Mouse (Mus musculus): ENCODE data around the gene Hsd17b13.
"Not testable (repeated sequence)": the region's sequence is repeated elsewhere in the genome, so short reads cannot be mapped to it uniquely, and the experiment has no call there.

Gene Hsd17b13

GRCm38 (mm10) chr5:103980705-103981560, 3.7 kb upstream of the Hsd17b13 start:
- no peak for DNase-seq (ENCODE audit: extremely low spot score, low read depth, low spot score)

- no peak for DNase-seq (ENCODE audit: extremely low spot score, low read depth, low spot score)
These were observed 829 bp upstream of the Hsd17b13 start for GRCm38 (mm10) chr5:103977907-103978570.

- DNase-seq (ENCODE audit: extremely low spot score, low read depth, low spot score) = no peak
These were observed 1.5 kb downstream of the Hsd17b13 start for GRCm38 (mm10) chr5:103975736-103976135.

- DNase-seq (ENCODE audit: extremely low spot score, low read depth, low spot score) = no peak
These were observed 4.4 kb downstream of the Hsd17b13 start for GRCm38 (mm10) chr5:103972801-103973200.

GRCm38 (mm10) chr5:103972379-103972778, 4.8 kb downstream of the Hsd17b13 start:
- DNase-seq (ENCODE audit: extremely low spot score, low read depth, low spot score) = no peak

- DNase-seq (ENCODE audit: extremely low spot score, low read depth, low spot score) = no peak
These were observed 6.2 kb downstream of the Hsd17b13 start for GRCm38 (mm10) chr5:103971051-103971450.

GRCm38 (mm10) chr5:103962935-103963429, 14.2 kb downstream of the Hsd17b13 start:
- DNase-seq (ENCODE audit: extremely low spot score, low read depth, low spot score) = no peak

GRCm38 (mm10) chr5:103954638-103955037, 22.6 kb downstream of the Hsd17b13 start:
- no peak for DNase-seq (ENCODE audit: extremely low spot score, low read depth, low spot score)

- no peak for DNase-seq (ENCODE audit: extremely low spot score, low read depth, low spot score)
These were observed 23.8 kb downstream of the Hsd17b13 start for GRCm38 (mm10) chr5:103953135-103954083.

GRCm38 (mm10) chr5:103950138-103950537, 27.1 kb downstream of the Hsd17b13 start:
- not testable (repeated sequence) for DNase-seq (ENCODE audit: extremely low spot score, low read depth, low spot score)

- DNase-seq (ENCODE audit: extremely low spot score, low read depth, low spot score) = no peak
These were observed 34.0 kb downstream of the Hsd17b13 start for GRCm38 (mm10) chr5:103943183-103943582.

GRCm38 (mm10) chr5:103939856-103940255, 37.4 kb downstream of the Hsd17b13 start:
- DNase-seq (ENCODE audit: extremely low spot score, low read depth, low spot score) = no peak

GRCm38 (mm10) chr5:103939350-103939652, 37.9 kb downstream of the Hsd17b13 start:
- no peak for DNase-seq (ENCODE audit: extremely low spot score, low read depth, low spot score)

- no peak for DNase-seq (ENCODE audit: extremely low spot score, low read depth, low spot score)
These were observed 38.5 kb downstream of the Hsd17b13 start for GRCm38 (mm10) chr5:103938547-103939349.

- DNase-seq (ENCODE audit: extremely low spot score, low read depth, low spot score) = no peak
These were observed 40.2 kb downstream of the Hsd17b13 start for GRCm38 (mm10) chr5:103936906-103937589.

- DNase-seq (ENCODE audit: extremely low spot score, low read depth, low spot score) = not testable (repeated sequence)
These were observed 45.3 kb downstream of the Hsd17b13 start for GRCm38 (mm10) chr5:103931924-103932323.

- no peak for DNase-seq (ENCODE audit: extremely low spot score, low read depth, low spot score)
These were observed 46.7 kb downstream of the Hsd17b13 start for GRCm38 (mm10) chr5:103930511-103930910.

- no peak for DNase-seq (ENCODE audit: extremely low spot score, low read depth, low spot score)
These were observed 49.0 kb downstream of the Hsd17b13 start for GRCm38 (mm10) chr5:103928196-103928550.

GRCm38 (mm10) chr5:103927429-103928195, 49.6 kb downstream of the Hsd17b13 start:
- DNase-seq (ENCODE audit: extremely low spot score, low read depth, low spot score) = peak; percentile 86

Measured in hindlimb bud, embryonic 11.5 days (tissue).